Mouse (Mus musculus): ENCODE measurements at regions not wholly inside any gene's neighbourhood (a gene's known extent, or its start where the extent isn't known, plus 50 kb on each side); places are given as distances from the start of the nearest gene placed in this dataset.
"Not testable (repeated sequence)": the region's sequence is repeated elsewhere in the genome, so short reads cannot be mapped to it uniquely, and the experiment has no call there.

DNA sequence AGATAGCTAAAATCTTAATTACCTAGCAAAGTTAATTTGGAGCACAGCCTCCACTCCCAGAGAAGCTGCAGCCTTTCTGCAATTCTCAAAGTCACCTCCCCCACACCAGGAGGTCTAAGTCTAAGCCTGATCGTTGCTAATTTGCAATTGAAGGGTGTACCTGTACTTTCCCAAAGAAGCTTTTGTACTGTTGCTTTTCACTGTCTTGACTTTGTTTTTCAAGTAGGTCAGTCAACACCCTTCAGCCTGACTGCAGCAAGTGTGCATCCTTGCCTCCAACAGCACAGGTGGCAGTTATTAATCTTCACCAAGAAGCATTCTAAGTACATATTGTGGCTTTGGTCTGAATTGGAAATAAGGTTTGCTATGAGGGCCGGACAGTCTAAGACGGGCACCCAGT lies 91.7 kb upstream of the Slc22a30 start:
- POLR2A ChIA-PET = not testable (repeated sequence)
- CTCF ChIA-PET = interaction anchor here in 1 of 4 experiments (0.6 kb wide), 1 partner anchor 195 kb away, joined by 7 read pairs; no protein-coding TSS in a partner anchor

DNA sequence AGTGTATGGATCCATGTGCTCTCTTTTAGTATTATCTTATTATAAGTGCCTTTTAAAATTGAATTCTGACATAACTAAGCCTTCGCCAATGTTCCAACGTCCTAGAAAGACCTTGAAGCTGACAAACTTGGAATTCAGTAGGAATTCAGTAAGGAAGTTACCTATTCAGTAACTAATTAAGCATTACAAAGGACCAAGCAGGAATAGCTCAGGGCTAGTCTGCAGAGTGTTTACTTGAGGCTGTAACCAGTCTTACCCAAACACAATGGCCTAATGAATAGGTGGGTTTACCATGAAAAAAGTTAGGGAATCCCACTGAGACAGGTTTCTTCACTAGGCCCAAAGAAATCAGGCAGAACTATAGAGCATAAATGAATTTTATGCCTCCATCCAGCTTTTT lies 92.6 kb upstream of the Slc22a30 start:
- POLR2A ChIA-PET = interaction anchor here in 1 of 4 experiments (0.6 kb wide), 1 partner anchor 21 kb away, joined by 4 read pairs; no protein-coding TSS in a partner anchor
- CTCF ChIA-PET = not testable (repeated sequence)

DNA sequence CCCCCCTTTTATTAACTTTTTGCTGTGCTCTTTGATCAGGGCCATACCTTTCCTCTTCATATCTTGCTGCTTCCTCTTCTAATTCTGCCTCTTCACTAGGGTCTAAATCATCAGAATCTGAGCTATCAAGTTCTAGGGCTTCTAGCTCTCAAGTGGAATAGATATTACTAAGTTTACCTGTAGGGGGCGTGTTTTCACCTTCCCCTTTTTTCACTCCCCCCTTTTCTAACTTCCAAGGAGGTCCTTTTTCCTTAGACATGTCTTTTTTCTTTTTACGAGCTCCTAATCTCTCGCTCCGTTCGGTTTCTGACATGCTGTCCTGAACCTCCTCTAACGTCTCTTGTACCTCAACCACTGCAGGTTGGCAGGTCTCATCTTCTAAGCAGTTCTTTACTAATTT lies 73.3 kb upstream of the Slc22a8 start:
- CTCF ChIA-PET, POLR2A ChIA-PET: not testable (repeated sequence)

DNA sequence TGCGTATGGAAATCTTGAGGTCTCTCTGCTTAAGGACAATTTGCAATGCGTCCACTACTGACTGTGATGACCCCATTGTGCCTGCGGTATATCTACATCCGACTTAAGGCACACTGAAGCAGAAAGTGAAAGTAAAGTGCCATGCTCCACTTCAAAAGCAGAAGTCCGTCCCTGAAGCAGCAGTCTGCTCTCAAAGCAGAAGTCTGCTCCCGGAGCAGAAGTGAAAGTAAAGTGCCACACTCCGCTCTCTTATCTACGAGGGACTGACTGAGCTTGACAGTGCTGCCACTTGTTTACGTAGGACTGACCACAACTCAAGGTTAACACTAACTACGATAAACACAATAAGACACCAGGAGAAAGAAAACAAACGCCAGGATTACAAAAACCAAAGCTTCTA lies 72.8 kb upstream of the Slc22a8 start:
- CTCF ChIA-PET = no interaction called here
- POLR2A ChIA-PET = no interaction called here

DNA sequence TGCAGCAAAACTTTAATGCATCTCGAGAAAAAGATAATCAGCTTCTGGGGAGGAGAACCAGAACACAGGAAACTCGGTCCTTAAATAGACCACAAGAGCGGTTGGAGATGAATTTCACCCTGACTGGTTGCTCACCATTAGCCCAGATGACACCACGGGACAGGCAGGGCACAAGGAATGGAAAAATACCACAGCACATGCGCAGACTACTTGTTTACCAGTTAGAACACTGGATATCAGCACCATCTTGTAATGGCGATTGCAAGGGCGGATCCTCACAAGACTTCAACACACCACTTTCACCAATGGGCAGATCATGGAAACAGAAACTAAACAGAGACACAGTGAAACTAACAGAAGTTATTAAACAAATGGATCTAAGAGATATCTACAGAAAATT lies 72.1 kb upstream of the Slc22a8 start:
- POLR2A ChIA-PET = interaction anchor here in 1 of 4 experiments (0.7 kb wide), 1 partner anchor 22 kb away, joined by 4 read pairs; no protein-coding TSS in a partner anchor
- CTCF ChIA-PET = not testable (repeated sequence)

DNA sequence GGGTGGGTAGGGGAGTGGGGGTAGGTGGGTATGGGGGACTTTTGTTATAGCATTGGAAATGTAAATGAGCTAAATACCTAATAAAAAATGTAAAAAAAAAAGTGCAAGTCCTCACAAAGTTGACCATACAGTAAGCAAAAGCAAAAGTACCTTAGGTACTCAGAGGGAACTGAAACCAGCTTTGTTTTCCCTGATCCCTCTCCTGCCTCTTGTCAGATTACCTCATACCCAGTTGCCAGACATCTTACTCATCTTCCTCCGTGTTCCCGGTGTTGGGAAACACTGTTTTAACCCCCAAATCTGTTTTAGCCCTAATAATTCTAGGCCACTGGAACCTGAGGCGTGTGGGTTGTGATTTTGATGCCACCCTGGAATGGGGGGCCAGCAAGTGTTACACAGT lies 56.5 kb upstream of the Slc22a8 start:
- POLR2A ChIA-PET = no interaction called here

DNA sequence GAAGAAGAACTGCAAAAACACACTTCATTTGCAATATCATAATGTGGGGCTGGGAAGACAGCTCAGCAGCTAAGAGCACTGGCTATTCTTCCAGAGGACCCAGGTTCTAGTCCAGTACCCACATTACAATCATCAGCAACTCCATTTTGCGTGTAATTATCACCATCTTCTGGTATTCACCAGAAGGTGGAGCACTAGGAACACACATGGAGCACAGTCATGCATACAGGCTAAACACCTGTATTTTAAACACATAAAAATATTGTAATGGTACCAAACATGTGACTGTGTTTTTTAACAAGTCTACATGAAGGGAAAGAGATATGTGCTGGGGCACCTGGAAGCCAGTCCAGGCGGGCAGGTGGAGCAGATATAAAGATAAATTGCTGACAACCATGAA lies 55.0 kb upstream of the Slc22a8 start:
- ChIA-PET CTCF (interaction anchor here in 1 of 4 experiments (0.7 kb wide), 1 partner anchor 147 kb away, joined by 3 read pairs; no protein-coding TSS in a partner anchor), POLR2A (no interaction called here)

More for the DNA sequence above, 56.5 kb upstream of the Slc22a8 start:
- CTCF ChIA-PET = interaction anchor here in 1 of 4 experiments (0.6 kb wide), 1 partner anchor 107 kb away, joined by 7 read pairs; no protein-coding TSS in a partner anchor

Data from embryonic stem cell, embryonic (primary cell).